Mouse (Mus musculus) liver, postnatal 0 days (tissue): ENCODE measurements around the gene Cnnm3. TPM values are rescaled to one million over a fixed set of nuclear protein-coding genes. Genes with fewer than 3 reads are reported as not detected.

Source experiments
- ATAC-seq: fragments of 200-750 bp; cut with Nextera tagmentation; 2 replicates; pipeline ENCODE4 v1.8.0; 2017; ENCODE audit warnings: mild to moderate bottlenecking, moderate library complexity
- DNase-seq: peaks from one replicate; pipeline ENCODE4 v3.0.0-alpha.2; 2016
- H3K27ac ChIP-seq: fragments of 300-500 bp; sonication (generic); 2 replicates; pipeline ENCODE4 v1.5.1; 2014; ENCODE audit warnings: antibody characterized with exemption, moderate library complexity, mild to moderate bottlenecking, low read depth
- H3K27me3 ChIP-seq: fragments of 300-500 bp; sonication (generic); 2 replicates; pipeline ENCODE4 v1.6.1; 2014; ENCODE audit warnings: low read length, control low read depth, mixed read lengths; ENCODE audit not compliant: insufficient read depth
- H3K36me3 ChIP-seq: fragments of 300-500 bp; sonication (generic); replicated peaks from 2 replicates; pipeline ENCODE4 v1.6.1; 2014; ENCODE audit warnings: mild to moderate bottlenecking, control low read depth, low read length, moderate library complexity, mixed read lengths; ENCODE audit not compliant: insufficient read depth
- H3K4me1 ChIP-seq: fragments of 300-500 bp; sonication (generic); 2 replicates; pipeline ENCODE4 v1.6.1; 2014; ENCODE audit warnings: antibody characterized with exemption, mild to moderate bottlenecking, control low read depth; ENCODE audit not compliant: insufficient read depth
- H3K4me2 ChIP-seq: fragments of 300-500 bp; sonication (generic); 2 replicates; pipeline ENCODE4 v1.6.1; 2014; ENCODE audit warnings: low read depth, mild to moderate bottlenecking, low read length, moderate library complexity, mixed read lengths
- H3K4me3 ChIP-seq: fragments of 300-500 bp; sonication (generic); 2 replicates; pipeline ENCODE4 v1.5.1; 2014; ENCODE audit warnings: low read depth, low read length
- H3K9ac ChIP-seq: fragments of 300-500 bp; sonication (generic); replicated peaks from 2 replicates; pipeline ENCODE4 v1.6.1; 2014; ENCODE audit warnings: mild to moderate bottlenecking, moderate library complexity
- H3K9me3 ChIP-seq: fragments of 300-500 bp; sonication (generic); 2 replicates; pipeline ENCODE4 v1.6.1; 2016; ENCODE audit warnings: mild to moderate bottlenecking, control low read depth, low read length, mixed read lengths
- CTCF ChIP-seq: sonication (generic); IDR thresholded peaks from 2 replicates; pipeline ENCODE4 v1.5.1; 2016; ENCODE audit warnings: antibody characterized with exemption, low read depth
- EP300 ChIP-seq: IDR thresholded peaks from 2 replicates; pipeline ENCODE4 v1.6.1; 2016; ENCODE audit warnings: antibody characterized with exemption, low read depth, mild to moderate bottlenecking
- WGBS: fragments of 180-500 bp; shearing (Covaris S2); extraction: QIAGEN DNeasy Blood & Tissue Kit; methylation state at CpG from one replicate; pipeline ENCODE4 v1.1.7; 2014; ENCODE audit not compliant: insufficient replicate concordance; 5-methylcytosine and 5-hydroxymethylcytosine counted together
- polyA plus RNA-seq: library from polyadenylated mRNA; unstranded; fragments of >200 nt; fragmentation: Nextera tagmentation; extraction: Ambion mirVana; gene quantifications from 2 replicates; pipeline ENCODE4 v1.2.1, GENCODE M21; 2015

The Cnnm3 gene
- polyA plus RNA-seq, 1 experiment from 2014 or later, result 0.92 TPM

DNA sequence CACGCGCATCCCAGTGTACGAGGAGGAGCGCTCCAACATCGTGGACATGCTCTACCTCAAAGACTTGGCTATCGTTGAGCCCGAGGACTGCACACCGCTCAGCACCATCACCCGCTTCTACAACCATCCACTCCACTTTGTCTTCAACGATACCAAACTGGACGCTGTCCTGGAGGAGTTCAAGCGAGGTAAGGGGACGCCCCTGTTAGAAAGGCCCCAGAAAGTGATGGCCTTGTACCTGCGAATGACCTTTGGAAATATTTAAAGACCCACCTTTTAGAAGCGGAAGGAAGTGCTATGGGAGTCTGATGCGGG, 1.3 kb downstream of the Cnnm3 start:
- DNase-seq, result no peak
- H3K4me1 ChIP-seq, result peaks cover 19% of the 10 kb centered on the region
- 5% methylated on average over 16 of the region's 16 CpGs for WGBS
- peak overlapping the region; percentile 89 for H3K4me3 ChIP-seq
- H3K27me3 ChIP-seq, result no peaks in the 10 kb centered on the region
- 0 out of 2 replicates have a peak, but pooled peaks cover 4% of the 10 kb centered on the region for H3K36me3 ChIP-seq
- peak overlapping the region; percentile 84 for H3K9ac ChIP-seq
- ATAC-seq, result no peak
- peak overlapping the region; percentile 96 for H3K4me2 ChIP-seq
- TF ChIP-seq EP300, result no peak
- TF ChIP-seq CTCF, result no peak
- no peaks in the 10 kb centered on the region for H3K9me3 ChIP-seq
- no peak overlapping the region for H3K27ac ChIP-seq

DNA sequence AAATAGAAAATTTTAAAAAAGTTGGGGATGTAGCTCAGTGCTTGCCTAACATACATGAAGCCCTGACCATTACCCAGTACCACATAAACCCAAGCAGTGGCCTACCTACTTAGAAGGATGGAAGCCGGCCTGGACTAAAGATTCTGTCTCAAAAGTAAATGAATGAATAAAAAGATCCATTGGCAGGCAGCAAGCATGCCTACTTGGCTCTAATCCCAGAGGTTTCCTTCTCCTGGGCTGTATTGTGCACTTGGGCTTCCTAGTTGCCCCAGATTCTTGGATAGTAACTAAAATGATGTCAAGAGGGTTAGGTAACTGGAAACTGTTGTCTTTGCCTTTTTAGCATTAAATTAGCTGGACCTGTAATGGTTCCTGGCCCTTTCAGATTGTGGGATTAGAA, 1.6 kb downstream of the Cnnm3 start:
- DNase-seq (no peak), ATAC-seq (no peak)
- Histone ChIP-seq H3K36me3 (0 out of 2 replicates have a peak, but pooled peaks cover 4% of the 10 kb centered on the region), H3K27ac (no peak overlapping the region), H3K9ac (peak overlapping the region; percentile 84), H3K4me2 (peak overlapping the region; percentile 96), H3K4me1 (peaks cover 19% of the 10 kb centered on the region), H3K27me3 (no peaks in the 10 kb centered on the region), H3K4me3 (peak overlapping the region; percentile 89), H3K9me3 (no peaks in the 10 kb centered on the region)
- TF ChIP-seq EP300, result no peak
- TF ChIP-seq CTCF, result no peak
- WGBS, result 20% methylated on average over 1 of the region's 1 CpGs

DNA sequence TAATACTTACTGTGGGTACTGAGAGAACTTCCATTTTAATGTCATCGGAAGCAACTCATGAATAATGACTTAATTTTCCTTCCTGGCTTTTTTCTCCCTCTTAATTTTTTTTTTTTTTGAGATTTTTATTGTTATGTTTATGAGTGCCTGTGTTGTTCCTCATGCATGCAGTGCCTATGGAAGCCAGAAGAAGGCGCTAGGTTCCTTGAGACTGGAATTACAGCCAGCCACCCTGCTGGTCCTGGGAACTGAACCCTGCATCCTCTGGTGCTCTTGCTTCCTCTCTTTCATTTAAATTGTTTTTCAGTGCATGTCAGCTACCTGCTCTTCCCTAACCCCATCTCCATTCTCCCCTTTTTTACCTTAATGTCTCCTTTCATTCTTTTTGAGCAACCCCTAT, 2.1 kb downstream of the Cnnm3 start:
- Histone ChIP-seq H3K4me3 (peak overlapping the region; percentile 89; the same call in 1 of the 2 replicates), H3K27me3 (no peaks in the 10 kb centered on the region), H3K9me3 (no peaks in the 10 kb centered on the region), H3K4me2 (peak overlapping the region; percentile 96), H3K4me1 (peaks cover 19% of the 10 kb centered on the region), H3K9ac (no peak overlapping the region), H3K36me3 (0 out of 2 replicates have a peak, but pooled peaks cover 4% of the 10 kb centered on the region), H3K27ac (no peak overlapping the region)
- no peak for TF ChIP-seq EP300
- peak; percentile 65 for TF ChIP-seq CTCF
- WGBS, result 54% methylated on average over 2 of the region's 2 CpGs
- DNase-seq, result no peak
- ATAC-seq, result no peak

DNA sequence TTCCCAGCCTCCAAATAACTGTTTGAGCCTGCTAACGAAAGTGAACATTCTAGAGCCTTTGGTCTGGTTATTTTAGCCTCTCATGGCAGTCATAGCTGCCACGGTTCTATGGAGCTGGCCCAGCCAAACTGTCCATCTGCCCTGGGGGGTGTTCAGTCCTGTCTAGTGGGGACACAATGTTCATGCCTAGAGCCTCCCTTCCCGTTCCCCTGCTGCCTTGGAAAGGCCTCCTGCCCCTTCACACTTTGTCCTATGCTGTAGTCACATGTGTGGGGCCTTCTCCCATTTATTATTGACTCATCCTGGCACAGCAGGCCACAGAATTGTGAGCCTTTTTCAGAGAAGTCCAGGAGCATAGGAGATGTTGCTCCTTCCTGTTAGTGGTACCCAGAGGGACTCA, 6.6 kb downstream of the Cnnm3 start:
- peaks cover 34% of the 10 kb centered on the region for H3K36me3 ChIP-seq
- 66% methylated on average over 3 of the region's 3 CpGs for WGBS
- H3K4me1 ChIP-seq, result peaks cover 14% of the 10 kb centered on the region
- no peak overlapping the region for H3K4me2 ChIP-seq
- H3K4me3 ChIP-seq, result no peak overlapping the region
- DNase-seq, result no peak
- no peaks in the 10 kb centered on the region for H3K27me3 ChIP-seq
- TF ChIP-seq EP300 (no peak), CTCF (no peak)
- H3K9ac ChIP-seq, result no peak overlapping the region
- no peaks in the 10 kb centered on the region for H3K9me3 ChIP-seq
- H3K27ac ChIP-seq, result no peak overlapping the region
- peak; percentile 50 for ATAC-seq

DNA sequence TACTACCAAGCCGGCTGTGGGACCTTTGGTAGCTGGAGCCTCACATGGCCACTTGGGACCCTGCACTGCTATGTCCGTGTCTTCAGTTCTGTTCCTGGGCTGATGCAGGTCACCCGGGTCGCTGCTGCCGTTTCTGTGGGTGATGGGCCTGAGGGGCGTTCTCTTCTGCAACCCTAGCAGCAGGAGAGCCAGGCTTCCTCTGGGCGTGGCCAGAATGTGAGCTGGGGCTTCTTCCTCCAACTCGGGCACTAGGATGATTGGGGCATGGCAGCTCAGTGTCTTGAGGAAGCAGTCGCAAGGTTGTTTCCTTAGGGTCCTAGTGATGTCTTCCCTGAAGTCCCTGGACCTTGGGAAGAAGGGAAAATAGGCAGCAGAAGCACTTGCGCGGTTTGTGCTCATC, 8.0 kb downstream of the Cnnm3 start:
- TF ChIP-seq CTCF, result no peak
- TF ChIP-seq EP300, result no peak
- WGBS, result 75% methylated on average over 11 of the region's 11 CpGs
- ATAC-seq (no peak), DNase-seq (no peak)
- no peaks in the 10 kb centered on the region for H3K27me3 ChIP-seq
- peaks cover 37% of the 10 kb centered on the region for H3K36me3 ChIP-seq
- no peak overlapping the region for H3K4me3 ChIP-seq
- H3K4me1 ChIP-seq, result peaks cover 5% of the 10 kb centered on the region; the same call in 1 of the 2 replicates
- no peak overlapping the region for H3K4me2 ChIP-seq
- no peak overlapping the region for H3K9ac ChIP-seq
- H3K27ac ChIP-seq, result no peak overlapping the region
- H3K9me3 ChIP-seq, result no peaks in the 10 kb centered on the region

DNA sequence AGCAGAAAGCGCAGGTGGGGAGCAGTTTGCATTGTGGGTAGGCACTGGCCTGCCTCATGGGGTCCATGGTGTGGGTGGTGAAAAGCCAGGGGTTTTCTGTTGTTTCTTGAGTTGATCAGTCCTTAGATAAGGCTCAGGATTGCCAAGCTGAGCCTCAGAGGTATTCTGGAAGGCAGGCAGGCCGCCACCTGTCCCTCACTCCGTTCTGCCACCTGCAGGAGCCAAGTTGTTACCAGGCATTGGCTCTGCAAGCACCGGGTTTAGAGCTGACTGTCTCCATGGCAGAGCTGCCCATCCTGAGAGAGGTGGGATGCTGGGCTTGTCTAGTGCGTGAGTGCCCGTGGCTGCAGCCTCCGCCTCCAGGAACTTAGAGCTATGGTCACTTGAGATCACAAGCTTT, 10.5 kb downstream of the Cnnm3 start:
- no peaks in the 10 kb centered on the region for H3K9me3 ChIP-seq
- H3K27me3 ChIP-seq, result no peaks in the 10 kb centered on the region
- no peak overlapping the region for H3K9ac ChIP-seq
- TF ChIP-seq EP300 (no peak), CTCF (no peak)
- peaks cover 3% of the 10 kb centered on the region for H3K4me1 ChIP-seq
- H3K36me3 ChIP-seq, result peaks cover 47% of the 10 kb centered on the region
- ATAC-seq, result no peak
- no peak overlapping the region for H3K4me2 ChIP-seq
- no peak overlapping the region for H3K27ac ChIP-seq
- DNase-seq, result no peak
- H3K4me3 ChIP-seq, result no peak overlapping the region
- 90% methylated on average over 7 of the region's 7 CpGs for WGBS

DNA sequence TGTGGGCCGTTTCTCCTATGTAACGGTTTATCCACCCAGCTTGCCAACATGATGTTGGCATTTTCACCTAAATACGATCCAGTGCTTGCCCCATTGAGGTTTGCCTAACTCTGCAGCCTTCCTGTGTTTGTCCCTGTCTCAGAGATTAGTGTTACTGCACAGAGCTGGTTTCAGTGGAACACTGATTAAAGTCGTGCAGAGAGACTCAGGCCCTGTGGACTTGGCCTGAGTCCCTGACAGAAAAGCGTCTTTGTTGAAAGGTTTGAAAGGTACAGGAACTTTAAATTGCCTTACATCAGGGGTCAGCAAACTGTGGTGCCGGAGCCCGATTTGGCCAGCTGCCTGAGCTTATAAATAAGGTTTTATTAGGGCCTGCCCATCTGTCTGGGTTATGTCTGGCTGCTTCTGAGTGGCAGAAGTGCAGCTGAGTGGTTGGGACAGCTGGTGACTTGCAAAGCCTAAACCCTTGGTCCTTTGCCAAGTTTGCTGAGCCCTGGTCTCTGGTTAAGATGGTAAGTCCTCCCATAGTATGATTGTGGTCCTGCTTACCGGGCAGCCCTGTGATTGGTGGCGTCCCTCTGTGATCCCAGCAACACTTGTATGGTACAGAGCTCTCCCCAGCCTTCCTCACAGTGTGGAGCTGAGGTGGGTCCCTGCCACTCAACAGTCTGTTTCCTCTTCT, 11.8 kb downstream of the Cnnm3 start:
- H3K4me1 ChIP-seq, result peaks cover 7% of the 10 kb centered on the region
- H3K27ac ChIP-seq, result no peak overlapping the region
- no peaks in the 10 kb centered on the region for H3K27me3 ChIP-seq
- H3K4me2 ChIP-seq, result no peak overlapping the region
- 72% methylated on average over 9 of the region's 9 CpGs for WGBS
- no peak overlapping the region for H3K9ac ChIP-seq
- H3K9me3 ChIP-seq, result no peaks in the 10 kb centered on the region
- H3K36me3 ChIP-seq, result peaks cover 47% of the 10 kb centered on the region
- no peak for TF ChIP-seq CTCF
- no peak for TF ChIP-seq EP300
- DNase-seq (no peak), ATAC-seq (no peak)
- no peak overlapping the region for H3K4me3 ChIP-seq
